Mouse (Mus musculus) mesoderm, embryonic 11.5 days (tissue): ENCODE measurements around the gene Akap4.

Experiments used
- DNase-seq: peaks from one replicate; pipeline ENCODE4 v3.0.0-alpha.2; 2012; ENCODE audit warnings: low read depth, low spot score

Gene Akap4

GRCm38 (mm10) chrX:7067219-7067618 lies at the start of gene Akap4:
Gene Akap4 (plus strand): TSS chrX:7067519.
- no peak for DNase-seq

GRCm38 (mm10) chrX:7041519-7041918 lies 25.8 kb upstream of the Akap4 start, which contains the start of gene Ccnb3:
Gene Ccnb3 (minus strand): TSS chrX:7041619.
- DNase-seq, result no peak

GRCm38 (mm10) chrX:7057056-7057455 lies 10.3 kb upstream of the Akap4 start:
- no peak for DNase-seq

- no peak for DNase-seq
Observed at GRCm38 (mm10) chrX:7057634-7058033, 9.7 kb upstream of the Akap4 start.

- DNase-seq, result no peak
Observed at GRCm38 (mm10) chrX:7064109-7064508, 3.2 kb upstream of the Akap4 start.

GRCm38 (mm10) chrX:7068002-7068401 lies 683 bp downstream of the Akap4 start:
- DNase-seq, result no peak

- DNase-seq, result peak; percentile 2
Observed at GRCm38 (mm10) chrX:7079820-7080429, 12.6 kb downstream of the Akap4 start.

- DNase-seq, result no peak
Observed at GRCm38 (mm10) chrX:7085878-7086277, 18.6 kb downstream of the Akap4 start.

GRCm38 (mm10) chrX:7090323-7090722 lies 23.0 kb downstream of the Akap4 start:
- DNase-seq, result no peak

- no peak for DNase-seq
Observed at GRCm38 (mm10) chrX:7102280-7102679, 35.0 kb downstream of the Akap4 start.

- DNase-seq, result no peak
Observed at GRCm38 (mm10) chrX:7114885-7115284, 47.6 kb downstream of the Akap4 start.

GRCm38 (mm10) chrX:7121618-7122280 lies 54.4 kb downstream of the Akap4 start:
- no peak for DNase-seq
